Mouse (Mus musculus) gastrocnemius, adult 8-10 months (tissue): Measurements from ENCODE around the gene Dkc1. TPM values are rescaled to one million over a fixed set of nuclear protein-coding genes. Genes with fewer than 3 reads are reported as not detected.
"Not testable (repeated sequence)": the region's sequence is repeated elsewhere in the genome, so short reads cannot be mapped to it uniquely, and the experiment has no call there.

ENCODE experiments used
- DNase-seq, 2 experiments: peaks; one replicate each; pipeline ENCODE4 v3.0.0; 2022; ENCODE audit warnings: low spot score in 2 of 2
- total RNA-seq, 4 experiments: library from RNA; stranded (reverse); gene quantifications; 2 replicates each; pipeline ENCODE4 v1.2.4; 2022

Dkc1 gene
- total RNA-seq, 4 experiments from 2014 or later = 21.7 to 39.8 (median 26.1) TPM

GRCm38 (mm10) chrX:75138182-75138581 lies 42.5 kb downstream of the Dkc1 start:
- DNase-seq = no peak

DNA sequence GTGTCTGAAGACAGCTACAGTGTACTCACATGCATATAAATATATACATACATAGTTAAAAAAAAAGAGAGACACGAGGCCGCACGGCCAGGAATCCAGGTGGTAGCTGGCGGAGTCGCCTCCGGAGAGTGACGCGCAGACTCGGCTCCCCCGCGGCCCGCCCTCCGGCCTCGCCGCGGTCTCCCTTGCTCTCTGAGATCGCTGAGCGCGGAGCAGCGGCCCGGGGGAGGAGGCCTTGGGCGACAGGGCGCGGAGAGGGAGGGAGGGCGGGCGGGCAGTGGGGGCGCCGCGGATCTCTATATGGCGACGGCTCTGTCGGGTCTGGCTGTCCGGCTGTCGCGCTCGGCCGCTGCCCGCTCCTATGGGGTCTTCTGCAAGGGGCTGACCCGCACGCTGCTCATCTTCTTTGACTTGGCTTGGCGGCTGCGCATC lies 47.5 kb downstream of the Dkc1 start:
- not testable (repeated sequence) for DNase-seq

DNA sequence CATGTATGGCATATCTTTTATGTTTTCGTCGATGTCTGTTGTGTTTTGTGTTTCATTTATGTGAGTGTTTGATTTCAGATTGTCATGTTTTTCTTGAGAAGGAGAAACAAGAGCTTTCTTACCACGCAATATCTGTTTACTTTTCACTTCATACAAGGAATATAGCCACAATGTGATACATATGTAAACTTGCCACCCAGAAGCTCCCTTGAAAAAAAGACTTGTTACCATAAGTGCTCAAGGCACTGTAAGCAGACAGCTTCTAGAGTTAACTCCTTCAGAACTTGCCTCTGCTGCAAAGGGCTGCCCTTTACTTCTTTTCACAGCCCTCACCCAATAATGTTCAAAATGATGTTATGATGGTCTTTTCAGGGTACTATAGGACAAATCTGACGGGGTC lies 52.8 kb downstream of the Dkc1 start:
- no peak for DNase-seq

DNA sequence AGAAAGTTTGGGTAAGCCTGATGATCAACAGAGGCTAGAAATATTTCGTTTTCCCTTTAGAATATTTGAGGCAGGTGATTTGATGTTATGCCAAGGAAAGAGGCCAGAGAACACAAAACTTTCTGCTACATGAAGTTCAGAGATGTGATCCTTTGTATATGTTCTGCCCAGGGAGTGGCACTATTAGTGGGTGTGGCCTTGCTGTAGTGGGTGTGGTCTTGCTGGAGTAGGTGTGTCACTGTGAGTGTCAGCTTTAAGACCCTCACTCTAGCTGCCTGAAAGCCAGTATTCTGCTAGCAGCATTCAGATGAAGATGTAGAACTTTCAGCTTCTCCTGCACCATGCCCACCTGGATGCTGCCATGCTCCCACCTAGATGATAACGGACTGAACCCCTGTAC lies 54.6 kb downstream of the Dkc1 start:
- no peak for DNase-seq

GRCm38 (mm10) chrX:75152249-75152648 lies 56.6 kb downstream of the Dkc1 start:
- DNase-seq = no peak

DNA sequence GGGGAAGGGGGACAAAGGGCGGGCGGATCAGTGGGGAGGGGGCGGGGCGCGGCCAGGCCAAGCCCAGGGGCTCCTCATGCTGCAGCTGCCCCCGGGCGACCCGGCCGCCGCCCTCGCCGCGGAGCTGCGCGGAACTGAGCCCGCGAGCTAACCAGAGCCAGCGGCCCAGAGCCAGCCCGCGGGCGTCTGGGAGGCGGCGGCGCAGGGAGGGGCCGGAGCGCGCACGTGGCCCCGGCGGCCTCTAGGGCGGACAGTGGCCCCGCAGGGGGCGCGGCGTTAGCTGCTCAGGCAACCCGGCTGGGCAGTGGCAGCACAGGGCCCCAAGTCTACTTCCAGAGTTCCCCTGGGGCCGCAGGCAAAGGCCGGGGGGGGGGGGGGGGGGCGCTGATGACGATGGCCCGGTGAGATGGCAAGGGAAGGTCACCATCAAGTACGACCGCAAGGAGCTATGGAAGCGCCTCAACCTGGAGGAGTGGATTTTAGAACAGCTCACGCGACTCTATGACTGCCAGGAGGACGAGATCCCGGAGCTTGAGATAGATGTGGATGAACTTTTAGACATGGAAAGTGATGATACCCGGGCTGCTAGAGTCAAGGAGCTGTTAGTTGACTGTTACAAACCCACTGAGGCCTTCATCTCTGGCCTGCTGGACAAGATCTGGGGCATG lies 60.1 kb downstream of the Dkc1 start:
- DNase-seq = peak; percentile 30 to 39

Other genes with a start within 250 kb of the Dkc1 start
- gene Gab3, start 10.4 kb upstream of the Dkc1 start, total RNA-seq = under 1 TPM; 0.34 to 0.94 (median 0.58) TPM
- 10 to 100 TPM in 3 of 4 experiments, 1 to 10 TPM in 1; 8.0 to 13.1 (median 10.6) TPM for gene Mpp1, start 35.2 kb downstream of the Dkc1 start, total RNA-seq
- not detected for gene Smim9, start 67.9 kb downstream of the Dkc1 start, total RNA-seq